Mouse (Mus musculus): ENCODE measurements around the gene Chaf1a. TPM values are rescaled to one million over a fixed set of nuclear protein-coding genes. Genes with fewer than 3 reads are reported as not detected.
"Not testable (repeated sequence)": the region's sequence is repeated elsewhere in the genome, so short reads cannot be mapped to it uniquely, and the experiment has no call there.

Gene Chaf1a
- polyA plus RNA-seq, 1 experiment, result 39.9 TPM

DNA sequence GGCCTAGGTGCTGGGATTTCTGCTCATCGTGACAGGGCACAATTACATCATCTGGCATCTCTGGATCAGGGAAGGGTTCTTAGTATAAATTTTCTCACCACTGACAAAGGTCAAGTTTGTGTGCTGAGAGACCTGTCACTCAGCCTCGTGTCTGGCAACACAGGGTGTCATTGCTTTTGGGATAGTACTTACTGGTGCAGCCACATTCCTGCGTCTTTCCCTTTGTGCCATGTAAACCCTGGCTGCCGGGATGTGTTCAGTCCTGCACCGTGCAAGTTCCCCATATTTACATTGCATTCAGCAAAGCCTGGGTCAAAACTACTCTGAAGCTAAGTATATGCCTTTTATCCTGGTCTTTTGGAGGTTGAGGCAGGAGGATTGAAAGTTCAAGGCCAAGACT lies 11.1 kb downstream of the Chaf1a start:
- TF ChIP-seq USF1 (IDR thresholded peaks at IDR 0.05; ENCODE audit: low read depth), result no peak
- TF ChIP-seq MYOG (IDR thresholded peaks at IDR 0.05; ENCODE audit: control insufficient read depth, extremely low read depth, insufficient read length), result no peak
- TF ChIP-seq CEBPB (IDR thresholded peaks at IDR 0.05; ENCODE audit: low read depth), result no peak
- TF ChIP-seq MAX (IDR thresholded peaks at IDR 0.05), result no peak
- H3K36me3 ChIP-seq (ENCODE audit: control insufficient read depth, insufficient read depth), result peaks cover 75% of the 10 kb centered on the region
- no peaks in the 10 kb centered on the region for H3K27me3 ChIP-seq (ENCODE audit: control insufficient read depth, insufficient read depth, insufficient read length)
- H3K79me2 ChIP-seq (ENCODE audit: control insufficient read depth, insufficient read depth), result peaks cover 93% of the 10 kb centered on the region
- peaks cover 63% of the 10 kb centered on the region for H3K79me3 ChIP-seq (ENCODE audit: low read depth)
- H3K4me3 ChIP-seq (ENCODE audit: insufficient read depth, poor library complexity, severe bottlenecking), result no peak overlapping the region
- H3ac ChIP-seq (ENCODE audit: control insufficient read depth, insufficient read length, low read depth), result no peak overlapping the region

GRCm38 (mm10) chr17:56054938-56055337 lies 14.7 kb downstream of the Chaf1a start:
- Histone ChIP-seq H3ac (ENCODE audit: control insufficient read depth, insufficient read length, low read depth) (no peak overlapping the region), H3K79me3 (ENCODE audit: low read depth) (peaks cover 45% of the 10 kb centered on the region), H3K4me3 (ENCODE audit: insufficient read depth, poor library complexity, severe bottlenecking) (no peak overlapping the region), H3K79me2 (ENCODE audit: control insufficient read depth, insufficient read depth) (peaks cover 57% of the 10 kb centered on the region), H3K27me3 (ENCODE audit: control insufficient read depth, insufficient read depth, insufficient read length) (no peaks in the 10 kb centered on the region), H3K36me3 (ENCODE audit: control insufficient read depth, insufficient read depth) (peaks cover 74% of the 10 kb centered on the region)
- TF ChIP-seq MYOD1 (IDR thresholded peaks at IDR 0.05; ENCODE audit: control insufficient read depth, insufficient read length, low read depth) (no peak), FOSL1 (IDR thresholded peaks at IDR 0.05; ENCODE audit: insufficient read depth, low read length, poor library complexity, severe bottlenecking) (no peak), MAX (IDR thresholded peaks at IDR 0.05) (no peak), USF1 (IDR thresholded peaks at IDR 0.05; ENCODE audit: low read depth) (no peak), CEBPB (IDR thresholded peaks at IDR 0.05; ENCODE audit: low read depth) (no peak), CTCF (IDR thresholded peaks at IDR 0.05; ENCODE audit: control insufficient read depth, insufficient read depth, insufficient read length) (no peak), MYOG (IDR thresholded peaks at IDR 0.05; ENCODE audit: control insufficient read depth, extremely low read depth, insufficient read length) (no peak)

DNA sequence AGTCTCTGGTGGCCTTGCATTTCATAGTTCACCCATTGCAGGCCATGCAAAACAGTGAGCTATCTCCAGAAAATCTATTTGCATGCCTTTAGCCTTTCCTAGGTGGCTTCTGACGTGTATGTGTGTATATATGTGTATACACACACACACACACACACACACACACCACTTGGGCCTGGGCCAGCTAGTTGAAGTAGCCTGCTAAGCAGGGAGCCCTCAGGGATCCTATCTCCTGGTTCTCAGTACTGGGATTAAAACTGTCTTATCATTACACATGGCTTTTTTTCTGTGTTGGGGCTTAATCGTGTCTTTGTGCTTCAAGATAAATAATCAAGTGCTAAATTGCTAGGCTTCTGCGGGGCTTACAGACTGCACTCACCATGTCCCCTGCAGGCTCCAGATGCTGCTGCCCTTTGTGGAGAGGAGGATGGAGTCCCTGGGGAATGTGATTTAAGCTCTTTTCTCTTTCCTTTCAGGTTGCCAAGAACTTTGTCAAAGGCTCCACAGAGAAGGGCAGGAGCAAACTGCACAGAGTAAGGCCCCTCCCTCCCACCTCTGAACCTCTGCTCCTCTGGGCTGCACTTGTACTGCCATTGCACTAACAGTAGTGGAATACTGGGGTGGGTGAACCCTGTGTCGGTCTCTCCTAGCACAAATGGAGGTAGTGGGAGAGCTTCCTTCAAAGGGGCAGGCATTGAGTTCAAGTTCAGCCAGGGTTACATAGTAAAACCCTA lies 15.9 kb downstream of the Chaf1a start:
- H3K36me3 ChIP-seq (ENCODE audit: control insufficient read depth, insufficient read depth), result peaks cover 76% of the 10 kb centered on the region
- H3K79me3 ChIP-seq (ENCODE audit: low read depth), result peaks cover 37% of the 10 kb centered on the region
- no peak overlapping the region for H3K4me3 ChIP-seq (ENCODE audit: insufficient read depth, poor library complexity, severe bottlenecking)
- no peak for TF ChIP-seq MAX (IDR thresholded peaks at IDR 0.05)
- no peak for TF ChIP-seq USF1 (IDR thresholded peaks at IDR 0.05; ENCODE audit: low read depth)
- no peak for TF ChIP-seq FOSL1 (IDR thresholded peaks at IDR 0.05; ENCODE audit: insufficient read depth, low read length, poor library complexity, severe bottlenecking)
- no peak for TF ChIP-seq MYOG (IDR thresholded peaks at IDR 0.05; ENCODE audit: control insufficient read depth, extremely low read depth, insufficient read length)
- no peak for TF ChIP-seq CTCF (IDR thresholded peaks at IDR 0.05; ENCODE audit: control insufficient read depth, insufficient read depth, insufficient read length)
- TF ChIP-seq CEBPB (IDR thresholded peaks at IDR 0.05; ENCODE audit: low read depth), result no peak
- no peak for TF ChIP-seq MYOD1 (IDR thresholded peaks at IDR 0.05; ENCODE audit: control insufficient read depth, insufficient read length, low read depth)
- H3ac ChIP-seq (ENCODE audit: control insufficient read depth, insufficient read length, low read depth), result no peak overlapping the region
- H3K79me2 ChIP-seq (ENCODE audit: control insufficient read depth, insufficient read depth), result peaks cover 46% of the 10 kb centered on the region
- no peaks in the 10 kb centered on the region for H3K27me3 ChIP-seq (ENCODE audit: control insufficient read depth, insufficient read depth, insufficient read length)

GRCm38 (mm10) chr17:56057381-56058120 lies 17.3 kb downstream of the Chaf1a start:
- peaks cover 25% of the 10 kb centered on the region for H3K79me3 ChIP-seq (ENCODE audit: low read depth)

GRCm38 (mm10) chr17:56062081-56062480 lies 21.8 kb downstream of the Chaf1a start:
- Histone ChIP-seq H3K27me3 (ENCODE audit: control insufficient read depth, insufficient read depth, insufficient read length) (no peaks in the 10 kb centered on the region), H3ac (ENCODE audit: control insufficient read depth, insufficient read length, low read depth) (no peak overlapping the region), H3K79me2 (ENCODE audit: control insufficient read depth, insufficient read depth) (no peaks in the 10 kb centered on the region), H3K36me3 (ENCODE audit: control insufficient read depth, insufficient read depth) (peaks cover 92% of the 10 kb centered on the region), H3K79me3 (ENCODE audit: low read depth) (no peaks in the 10 kb centered on the region), H3K4me3 (ENCODE audit: insufficient read depth, poor library complexity, severe bottlenecking) (no peak overlapping the region)
- TF ChIP-seq MYOG (IDR thresholded peaks at IDR 0.05; ENCODE audit: control insufficient read depth, extremely low read depth, insufficient read length) (no peak), USF1 (IDR thresholded peaks at IDR 0.05; ENCODE audit: low read depth) (no peak), MAX (IDR thresholded peaks at IDR 0.05) (no peak), FOSL1 (IDR thresholded peaks at IDR 0.05; ENCODE audit: insufficient read depth, low read length, poor library complexity, severe bottlenecking) (no peak), MYOD1 (IDR thresholded peaks at IDR 0.05; ENCODE audit: control insufficient read depth, insufficient read length, low read depth) (no peak), CEBPB (IDR thresholded peaks at IDR 0.05; ENCODE audit: low read depth) (no peak), CTCF (IDR thresholded peaks at IDR 0.05; ENCODE audit: control insufficient read depth, insufficient read depth, insufficient read length) (no peak)

More at GRCm38 (mm10) chr17:56057381-56058120, 17.3 kb downstream of the Chaf1a start:
- Histone ChIP-seq H3K27me3 (ENCODE audit: control insufficient read depth, insufficient read depth, insufficient read length) (no peaks in the 10 kb centered on the region), H3K4me3 (ENCODE audit: insufficient read depth, poor library complexity, severe bottlenecking) (no peak overlapping the region), H3ac (ENCODE audit: control insufficient read depth, insufficient read length, low read depth) (no peak overlapping the region), H3K79me2 (ENCODE audit: control insufficient read depth, insufficient read depth) (peaks cover 33% of the 10 kb centered on the region), H3K36me3 (ENCODE audit: control insufficient read depth, insufficient read depth) (peaks cover 76% of the 10 kb centered on the region)
- TF ChIP-seq CEBPB (IDR thresholded peaks at IDR 0.05; ENCODE audit: low read depth), result no peak

DNA sequence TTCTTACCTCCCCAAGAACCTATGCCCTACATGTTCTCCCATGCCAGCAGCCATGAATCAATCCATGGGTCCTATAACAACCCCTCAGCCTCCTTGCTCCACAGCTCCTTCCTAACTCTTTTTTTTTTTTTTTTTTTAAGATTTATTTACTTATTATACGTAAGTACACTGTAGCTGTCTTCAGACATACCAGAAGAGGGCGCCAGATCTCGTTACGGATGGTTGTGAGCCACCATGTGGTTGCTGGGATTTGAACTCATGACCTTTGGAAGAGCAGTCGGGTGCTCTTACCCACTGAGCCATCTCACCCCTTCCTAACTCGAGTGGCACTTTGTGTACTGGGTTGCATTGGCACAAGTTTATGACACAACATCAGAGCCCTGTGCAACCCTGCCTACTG lies 25.5 kb downstream of the Chaf1a start:
- H3K79me3 ChIP-seq (ENCODE audit: low read depth); H3ac ChIP-seq (ENCODE audit: control insufficient read depth, insufficient read length, low read depth); H3K79me2 ChIP-seq (ENCODE audit: control insufficient read depth, insufficient read depth); H3K27me3 ChIP-seq (ENCODE audit: control insufficient read depth, insufficient read depth, insufficient read length); H3K4me3 ChIP-seq (ENCODE audit: insufficient read depth, poor library complexity, severe bottlenecking): not testable (repeated sequence)
- H3K36me3 ChIP-seq (ENCODE audit: control insufficient read depth, insufficient read depth), result peaks cover 89% of the 10 kb centered on the region

Measured in C2C12 (cell line).